Mouse (Mus musculus): ENCODE data around the gene Rcsd1.
"Not testable (repeated sequence)": the region's sequence is repeated elsewhere in the genome, so short reads cannot be mapped to it uniquely, and the experiment has no call there.

Rcsd1 gene

GRCm38 (mm10) chr1:165687861-165688260, 21.7 kb downstream of the Rcsd1 start:
- DNase-seq, result no peak

GRCm38 (mm10) chr1:165686963-165687362, 22.6 kb downstream of the Rcsd1 start:
- no peak for DNase-seq

- no peak for DNase-seq
Observed at GRCm38 (mm10) chr1:165686349-165686748, 23.2 kb downstream of the Rcsd1 start.

GRCm38 (mm10) chr1:165684261-165685203, 25.0 kb downstream of the Rcsd1 start:
- DNase-seq, result no peak

- no peak for DNase-seq
Observed at GRCm38 (mm10) chr1:165682056-165682853, 27.3 kb downstream of the Rcsd1 start.

GRCm38 (mm10) chr1:165681045-165681794, 28.3 kb downstream of the Rcsd1 start:
- no peak for DNase-seq

- DNase-seq, result not testable (repeated sequence)
Observed at GRCm38 (mm10) chr1:165680086-165680485, 29.5 kb downstream of the Rcsd1 start.

- no peak for DNase-seq
Observed at GRCm38 (mm10) chr1:165679618-165679997, 29.9 kb downstream of the Rcsd1 start.

- no peak for DNase-seq
Observed at GRCm38 (mm10) chr1:165678861-165679617, 30.5 kb downstream of the Rcsd1 start.

GRCm38 (mm10) chr1:165677558-165677957, 32.0 kb downstream of the Rcsd1 start:
- DNase-seq, result no peak

- DNase-seq, result no peak
Observed at GRCm38 (mm10) chr1:165676993-165677392, 32.6 kb downstream of the Rcsd1 start.

- DNase-seq, result no peak
Observed at GRCm38 (mm10) chr1:165675167-165675566, 34.4 kb downstream of the Rcsd1 start.

- DNase-seq, result no peak
Observed at GRCm38 (mm10) chr1:165672355-165672754, 37.2 kb downstream of the Rcsd1 start.

- DNase-seq, result no peak
Observed at GRCm38 (mm10) chr1:165670056-165670455, 39.5 kb downstream of the Rcsd1 start.

- no peak for DNase-seq
Observed at GRCm38 (mm10) chr1:165668904-165669303, 40.7 kb downstream of the Rcsd1 start.

GRCm38 (mm10) chr1:165667380-165667779, 42.2 kb downstream of the Rcsd1 start:
- no peak for DNase-seq

- no peak for DNase-seq
Observed at GRCm38 (mm10) chr1:165666944-165667343, 42.6 kb downstream of the Rcsd1 start.

GRCm38 (mm10) chr1:165665758-165666157, 43.8 kb downstream of the Rcsd1 start:
- DNase-seq, result no peak

GRCm38 (mm10) chr1:165663277-165663676, 46.3 kb downstream of the Rcsd1 start:
- DNase-seq, result no peak

- DNase-seq, result no peak
Observed at GRCm38 (mm10) chr1:165662426-165663192, 46.9 kb downstream of the Rcsd1 start.

GRCm38 (mm10) chr1:165661725-165662124, 47.8 kb downstream of the Rcsd1 start:
- DNase-seq, result no peak

All from embryo, embryonic 11 days (tissue).